Mouse (Mus musculus) CH12.LX (cell line): ENCODE data around the gene Mrps25. TPM values are rescaled to one million over a fixed set of nuclear protein-coding genes. Genes with fewer than 3 reads are reported as not detected.

ENCODE experiments used
- DNase-seq: peaks from one replicate; pipeline ENCODE4 v3.0.0-alpha.2; 2013; ENCODE audit errors: extremely low read depth
- H3K27ac ChIP-seq: 2 replicates; pipeline ENCODE4 v1.5.1; 2012; ENCODE audit warnings: low read depth, mild to moderate bottlenecking, control low read depth, moderate library complexity; ENCODE audit not compliant: insufficient read depth
- H3K27me3 ChIP-seq: replicated peaks from 2 replicates; pipeline ENCODE3; 2012; ENCODE audit warnings: inconsistent platforms
- H3K36me3 ChIP-seq, 2 experiments: replicated peaks in 1 of 2; 2 replicates each; pipeline versions ENCODE3 to v1.6.1; 2012; ENCODE audit warnings: inconsistent platforms in 1 of 2, low read length in 1 of 2, mild to moderate bottlenecking in 1 of 2, mixed read lengths in 1 of 2, moderate library complexity in 1 of 2; ENCODE audit not compliant: control insufficient read depth in 1 of 2, insufficient read depth in 1 of 2
- H3K4me1 ChIP-seq, 2 experiments: 2 replicates each; pipeline ENCODE4 v1.6.1; 2012; ENCODE audit warnings: inconsistent platforms in 1 of 2, moderate library complexity in 1 of 2; ENCODE audit not compliant: insufficient read depth in 2 of 2, control insufficient read depth in 1 of 2
- H3K4me2 ChIP-seq: 2 replicates; pipeline ENCODE4 v1.6.1; 2012; ENCODE audit warnings: low read depth, mild to moderate bottlenecking, control low read depth; ENCODE audit not compliant: poor library complexity, insufficient read depth, severe bottlenecking
- H3K4me3 ChIP-seq, 3 experiments: fragments of 150-350 bp in 1 of 3; sonication (generic) in 1 of 3; replicated peaks in 1 of 3; 2 replicates each; pipeline versions ENCODE3 to v1.5.1; 2011 to 2012; ENCODE audit warnings: low read depth in 2 of 3, low read length in 2 of 3, mild to moderate bottlenecking in 2 of 3, moderate library complexity in 2 of 3, control low read depth in 1 of 3, improper control_type of control experiment in 1 of 3, inconsistent platforms in 1 of 3, mixed read lengths in 1 of 3; ENCODE audit not compliant: poor library complexity in 1 of 3
- H3K79me2 ChIP-seq: replicated peaks from 2 replicates; pipeline ENCODE4 v1.6.1; 2012; ENCODE audit warnings: mild to moderate bottlenecking, moderate library complexity; ENCODE audit not compliant: control insufficient read depth, poor library complexity, insufficient read depth, severe bottlenecking; ENCODE audit errors: extremely low read depth
- H3K9ac ChIP-seq: 2 replicates; pipeline ENCODE4 v1.6.1; 2012; ENCODE audit warnings: low read depth, mild to moderate bottlenecking, control low read depth, moderate library complexity; ENCODE audit not compliant: insufficient read depth
- H3K9me3 ChIP-seq: replicated peaks from 2 replicates; pipeline ENCODE3; 2012; ENCODE audit warnings: low read length, inconsistent platforms, mixed read lengths
- BHLHE40 ChIP-seq: IDR thresholded peaks from 2 replicates; pipeline ENCODE4 v1.6.1; 2011; ENCODE audit warnings: mild to moderate bottlenecking, low read depth, low read length, improper control_type of control experiment
- CHD2 ChIP-seq: IDR thresholded peaks from 2 replicates; pipeline ENCODE4 v1.6.1; 2011; ENCODE audit warnings: low read length, improper control_type of control experiment
- E2F4 ChIP-seq: IDR thresholded peaks from 2 replicates; pipeline ENCODE4 v1.6.1; 2011; ENCODE audit warnings: low read depth, low read length, improper control_type of control experiment; ENCODE audit not compliant: insufficient replicate concordance
- ELF1 ChIP-seq: IDR thresholded peaks from 2 replicates; pipeline ENCODE4 v1.6.1; 2014; ENCODE audit warnings: low read depth, mild to moderate bottlenecking, inconsistent platforms, low read length, improper control_type of control experiment
- EP300 ChIP-seq: IDR thresholded peaks from 2 replicates; pipeline ENCODE4 v1.6.1; 2011; ENCODE audit warnings: low read length, improper control_type of control experiment
- ETS1 ChIP-seq: conservative IDR thresholded peaks from 2 replicates; pipeline ENCODE4 v1.6.1; 2012; ENCODE audit warnings: low read depth, mild to moderate bottlenecking, inconsistent platforms, low read length, improper control_type of control experiment, moderate library complexity
- GABPA ChIP-seq: IDR thresholded peaks from 2 replicates; pipeline ENCODE4 v1.6.1; 2012; ENCODE audit warnings: low read depth, low read length, improper control_type of control experiment, inconsistent platforms; ENCODE audit not compliant: insufficient replicate concordance
- HCFC1 ChIP-seq: IDR thresholded peaks from 2 replicates; pipeline ENCODE4 v1.6.1; 2012; ENCODE audit warnings: low read depth, mild to moderate bottlenecking, inconsistent platforms, low read length, improper control_type of control experiment
- IRF4 ChIP-seq: IDR thresholded peaks from 2 replicates; pipeline ENCODE4 v1.6.1; 2014; ENCODE audit warnings: low read depth, mild to moderate bottlenecking, inconsistent platforms, low read length, improper control_type of control experiment
- JUN ChIP-seq: IDR thresholded peaks from 2 replicates; pipeline ENCODE4 v1.6.1; 2011; ENCODE audit warnings: low read depth, mild to moderate bottlenecking, low read length, improper control_type of control experiment, moderate library complexity; ENCODE audit not compliant: insufficient read depth
- JUND ChIP-seq: conservative IDR thresholded peaks from 2 replicates; pipeline ENCODE4 v1.6.1; 2011; ENCODE audit warnings: low read depth, low read length, improper control_type of control experiment
- KAT2A ChIP-seq: IDR thresholded peaks from 2 replicates; pipeline ENCODE4 v1.6.1; 2012; ENCODE audit warnings: low read length, improper control_type of control experiment, inconsistent platforms; ENCODE audit not compliant: insufficient replicate concordance
- MAFK ChIP-seq: IDR thresholded peaks from 2 replicates; pipeline ENCODE4 v1.6.1; 2011; ENCODE audit warnings: low read length, improper control_type of control experiment; ENCODE audit not compliant: insufficient replicate concordance
- MAZ ChIP-seq: IDR thresholded peaks from 2 replicates; pipeline ENCODE4 v1.6.1; 2012; ENCODE audit warnings: low read depth, mild to moderate bottlenecking, inconsistent platforms, low read length, improper control_type of control experiment, moderate library complexity
- MEF2A ChIP-seq: IDR thresholded peaks from 2 replicates; pipeline ENCODE4 v1.6.1; 2014; ENCODE audit warnings: low read depth, mild to moderate bottlenecking, inconsistent platforms, low read length, improper control_type of control experiment, borderline replicate concordance
- MXI1 ChIP-seq: IDR thresholded peaks from 2 replicates; pipeline ENCODE4 v1.6.1; 2011; ENCODE audit warnings: mild to moderate bottlenecking, low read depth, low read length, improper control_type of control experiment
- NELFE ChIP-seq: IDR thresholded peaks from 2 replicates; pipeline ENCODE4 v1.6.1; 2011; ENCODE audit warnings: low read depth, low read length, improper control_type of control experiment
- POLR2A ChIP-seq: IDR thresholded peaks from 2 replicates; pipeline ENCODE4 v1.6.1; 2011; ENCODE audit warnings: low read depth, mild to moderate bottlenecking, improper control_type of control experiment, low read length
- POLR2AphosphoS2 ChIP-seq: IDR thresholded peaks from 2 replicates; pipeline ENCODE4 v1.6.1; 2011; ENCODE audit warnings: low read depth, low read length, improper control_type of control experiment
- RCOR1 ChIP-seq: conservative IDR thresholded peaks from 2 replicates; pipeline ENCODE4 v1.6.1; 2012; ENCODE audit warnings: low read depth, mild to moderate bottlenecking, inconsistent platforms, low read length, improper control_type of control experiment
- SIN3A ChIP-seq: IDR thresholded peaks from 2 replicates; pipeline ENCODE4 v1.6.1; 2012; ENCODE audit warnings: low read length, improper control_type of control experiment, inconsistent platforms
- SMC3 ChIP-seq: IDR thresholded peaks from 2 replicates; pipeline ENCODE4 v1.6.1; 2011; ENCODE audit warnings: low read depth, low read length, improper control_type of control experiment
- TBP ChIP-seq: conservative IDR thresholded peaks from 2 replicates; pipeline ENCODE4 v1.6.1; 2011; ENCODE audit warnings: low read depth, low read length, improper control_type of control experiment
- TCF12 ChIP-seq: IDR thresholded peaks from 2 replicates; pipeline ENCODE4 v1.6.1; 2014; ENCODE audit warnings: low read depth, mild to moderate bottlenecking, inconsistent platforms, low read length, improper control_type of control experiment
- UBTF ChIP-seq: IDR thresholded peaks from 2 replicates; pipeline ENCODE4 v1.6.1; 2012; ENCODE audit warnings: low read depth, mild to moderate bottlenecking, inconsistent platforms, low read length, improper control_type of control experiment, moderate library complexity
- ZMIZ1 ChIP-seq: IDR thresholded peaks from 2 replicates; pipeline ENCODE4 v1.6.1; 2012; ENCODE audit warnings: low read depth, mild to moderate bottlenecking, inconsistent platforms, low read length, improper control_type of control experiment
- ZNF384 ChIP-seq: IDR thresholded peaks from 2 replicates; pipeline ENCODE4 v1.6.1; 2012; ENCODE audit warnings: low read depth, low read length, improper control_type of control experiment, inconsistent platforms
- dilution Hi-C: fragments of 300-500 bp; cut with MboI; formaldehyde crosslinking; loops from 2 replicates; pipeline ENCODE4 v1.14.3; 2020; ENCODE audit warnings: low sequenced_read_pairs; ENCODE audit not compliant: extremely low pct_unique_long_range_greater_than_20kb, extremely low pct_ligation_motif_present
- in situ Hi-C: fragments of 300-500 bp; cut with MboI; formaldehyde crosslinking; loops from 3 replicates; pipeline ENCODE4 v1.14.3; 2019; ENCODE audit warnings: low sequenced_read_pairs, low pct_ligation_motif_present, low pct_unique_long_range_greater_than_20kb, mixed read lengths
- polyA plus RNA-seq: library from polyadenylated mRNA; unstranded; fragments of >175 nt; gene quantifications from 2 replicates; pipeline ENCODE4 v1.2.1, GENCODE M21; 2012; ENCODE audit warnings: low read depth; ENCODE audit not compliant: insufficient read length
- total RNA-seq, 2 experiments: library from RNA; depleted of rRNA; stranded (reverse); fragments of 300-350 nt in 1 of 2; fragments of >200 nt in 1 of 2; gene quantifications; 2 replicates each; pipeline ENCODE4 v1.2.3; 2012 to 2014

Gene Mrps25
- total and polyA plus RNA-seq, 3 experiments, result 38.6 to 70.6 (median 61.4) TPM

- in situ Hi-C loops (no loop called here), dilution Hi-C loops (no loop called here)
- H3K27ac ChIP-seq, result no peak overlapping the region; the same call in 1 of the 2 replicates
- no peaks in the 10 kb centered on the region for H3K9me3 ChIP-seq
- TF ChIP-seq MAZ, result no peak
- no peak for TF ChIP-seq MEF2A
- no peak for TF ChIP-seq NELFE
- TF ChIP-seq MAFK, result no peak
- TF ChIP-seq E2F4, result no peak
- TF ChIP-seq SMC3, result no peak
- no peak for TF ChIP-seq MXI1
- TF ChIP-seq ZMIZ1, result no peak
- TF ChIP-seq SIN3A, result no peak
- no peak for TF ChIP-seq HCFC1
- TF ChIP-seq EP300, result no peak
- TF ChIP-seq ETS1, result no peak
- TF ChIP-seq GABPA, result no peak
- TF ChIP-seq TBP, result no peak
- TF ChIP-seq POLR2A, result no peak
- TF ChIP-seq JUN, result no peak
- TF ChIP-seq UBTF, result no peak
- peaks cover 12 to 72% of the 10 kb centered on the region in 2 experiments for H3K4me1 ChIP-seq
- DNase-seq, result no peak
- no peak overlapping the region for H3K4me3 ChIP-seq
- peaks cover 0 to 15% of the 10 kb centered on the region in 2 experiments for H3K36me3 ChIP-seq
- H3K79me2 ChIP-seq, result peaks cover 24% of the 10 kb centered on the region
- H3K4me2 ChIP-seq, result no peak overlapping the region
- no peaks in the 10 kb centered on the region for H3K27me3 ChIP-seq
- H3K9ac ChIP-seq, result no peak overlapping the region
These were observed 52.4 kb downstream of the Mrps25 start for GRCm38 (mm10) chr6:92131456-92131855.

GRCm38 (mm10) chr6:92126861-92127468 is 56.9 kb downstream of the Mrps25 start:
- Histone ChIP-seq H3K36me3 (peaks cover 0 to 8% of the 10 kb centered on the region in 2 experiments), H3K9me3 (no peaks in the 10 kb centered on the region), H3K4me1 (peaks cover 4 to 75% of the 10 kb centered on the region in 2 experiments; a peak in 3 of 4 replicates), H3K79me2 (peaks cover 18% of the 10 kb centered on the region), H3K9ac (no peak overlapping the region), H3K27me3 (no peaks in the 10 kb centered on the region)
- TF ChIP-seq IRF4 (peak; percentile 99), KAT2A (no peak), ELF1 (no peak), POLR2AphosphoS2 (no peak), TCF12 (peak; percentile 59; the same call in 1 of the 2 replicates), JUND (peak; percentile 85; the same call in 1 of the 2 replicates), SIN3A (peak; percentile 50; the same call in 1 of the 2 replicates), CHD2 (0 out of 2 replicates have a peak, but pooled peaks have one; percentile 45), MXI1 (no peak), BHLHE40 (peak; percentile 39; the same call in 1 of the 2 replicates), ZNF384 (no peak), RCOR1 (peak; percentile 91; the same call in 1 of the 2 replicates), JUN (peak; percentile 62), ZMIZ1 (no peak), MEF2A (peak; percentile 88), EP300 (peak; percentile 100), ETS1 (peak; percentile 23; the same call in 1 of the 2 replicates), MAFK (no peak)
- TF ChIP-seq, all 38 proteins: peak for 11
- in situ Hi-C loops (no loop called here), dilution Hi-C loops (no loop called here)
- H3K4me2 ChIP-seq, result peak overlapping the region; percentile 75
- H3K4me3 ChIP-seq, result no peak overlapping the region
- DNase-seq, result peak; percentile 65
- H3K27ac ChIP-seq, result peak overlapping the region; percentile 52
